Mouse (Mus musculus) right cerebral cortex, postnatal 14 days (tissue): ENCODE measurements around the gene Fam160b1.

Source experiments
- DNase-seq: peaks from one replicate; pipeline ENCODE4 v3.0.0; 2022

Fam160b1 gene

DNA sequence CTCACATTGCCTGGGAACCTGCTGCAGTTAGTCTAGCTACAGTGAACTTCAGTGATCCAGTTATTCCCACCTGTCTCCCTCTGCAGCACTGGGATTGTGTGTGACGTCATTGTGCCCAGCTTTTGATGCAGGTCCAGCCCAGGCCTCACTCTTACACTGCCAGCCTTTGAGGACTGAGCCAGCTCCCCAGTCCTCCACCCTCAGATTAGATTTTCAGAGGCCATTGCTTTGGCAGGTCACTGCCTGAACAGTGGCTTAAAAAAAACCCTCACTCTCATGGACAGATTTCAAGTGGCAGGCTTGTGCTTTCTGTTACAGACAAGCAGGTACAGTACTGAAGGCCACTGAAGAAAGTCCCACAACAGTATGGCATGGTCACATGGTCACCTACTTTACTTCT lies 15.8 kb upstream of the Fam160b1 start:
- no peak for DNase-seq

- no peak for DNase-seq
Measured at GRCm38 (mm10) chr19:57349096-57349495, 11.4 kb upstream of the Fam160b1 start.

- no peak for DNase-seq
Measured at GRCm38 (mm10) chr19:57352337-57352935, 8.0 kb upstream of the Fam160b1 start.

GRCm38 (mm10) chr19:57353228-57353627 lies 7.3 kb upstream of the Fam160b1 start:
- no peak for DNase-seq

- DNase-seq = no peak
Measured at GRCm38 (mm10) chr19:57354050-57354449, 6.4 kb upstream of the Fam160b1 start.

DNA sequence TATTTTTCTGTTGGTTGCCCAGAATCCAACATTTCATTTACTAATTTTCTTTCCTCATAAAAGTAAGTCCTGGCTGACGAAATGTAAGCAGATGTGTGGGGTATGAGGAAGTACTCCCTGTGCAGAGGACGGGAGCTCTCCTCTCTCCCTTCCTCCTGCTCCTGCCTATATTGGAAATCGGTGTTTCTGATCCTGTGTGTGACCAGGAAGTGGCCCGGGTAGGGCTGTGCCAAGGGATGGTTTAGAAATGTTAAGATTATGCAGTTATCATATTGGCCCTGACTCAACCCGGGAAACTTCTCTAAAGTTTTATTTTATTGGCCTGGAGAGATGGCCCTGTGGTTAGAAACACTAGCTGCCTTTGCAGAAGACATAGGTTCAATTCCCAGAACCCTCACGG lies 5.8 kb upstream of the Fam160b1 start:
- no peak for DNase-seq

DNA sequence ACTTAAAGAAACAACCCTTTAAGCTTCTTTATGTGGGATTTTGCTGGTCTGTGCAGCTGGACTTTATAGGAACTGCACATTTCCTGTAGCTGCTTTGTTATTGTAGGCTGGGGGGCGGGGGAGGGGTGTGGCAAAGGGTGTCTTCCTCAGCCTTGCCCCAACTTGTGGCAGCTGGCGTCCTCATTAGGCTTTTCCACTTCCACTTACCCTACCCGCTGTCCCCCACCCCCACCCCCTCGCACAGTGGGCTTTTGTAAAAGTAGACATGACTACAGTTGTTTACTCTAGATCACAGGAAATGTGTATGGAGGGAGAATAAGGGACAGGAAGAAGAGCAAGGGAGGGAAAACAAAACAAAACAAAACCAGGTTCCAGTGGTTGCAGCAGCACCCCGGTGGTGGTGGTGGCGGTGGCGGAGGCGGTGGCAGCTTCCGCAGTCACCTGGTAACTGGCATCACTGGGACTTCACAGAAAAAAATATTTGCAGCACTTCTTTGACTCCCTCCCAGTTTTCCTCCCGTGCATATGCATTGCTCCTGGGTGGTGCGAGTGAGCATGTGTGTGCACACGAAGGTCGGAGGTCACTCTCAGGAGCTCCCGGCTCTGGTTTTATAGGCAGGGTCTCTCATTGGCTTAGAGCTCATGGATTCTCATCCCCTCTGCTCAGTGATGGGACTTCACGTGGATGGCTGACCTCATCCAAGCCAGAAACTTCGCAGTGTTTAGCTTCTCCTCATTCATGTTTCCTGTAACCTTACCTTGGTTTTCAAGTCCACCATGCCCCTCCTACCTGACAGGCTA lies 4.8 kb upstream of the Fam160b1 start:
- no peak for DNase-seq

- no peak for DNase-seq
Measured at GRCm38 (mm10) chr19:57356273-57356672, 4.2 kb upstream of the Fam160b1 start.

DNA sequence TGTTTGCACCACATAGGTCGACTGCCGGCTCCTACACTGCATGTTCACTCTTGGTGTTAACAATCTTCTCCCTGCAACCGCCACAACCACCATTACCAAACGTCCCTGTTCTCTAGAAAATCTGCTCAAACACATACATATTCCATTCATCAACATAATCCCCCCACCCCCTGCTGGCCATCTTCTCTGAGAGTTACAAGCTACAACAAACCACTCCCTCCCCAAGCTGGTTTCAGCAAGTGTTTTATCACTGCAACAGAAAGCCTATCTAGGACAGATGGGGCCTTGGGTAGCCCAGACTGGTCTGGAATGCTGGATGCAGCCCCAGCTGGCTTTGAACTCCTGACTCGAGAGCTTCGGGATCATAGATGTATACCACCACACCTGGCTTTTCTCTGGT lies 3.2 kb upstream of the Fam160b1 start:
- no peak for DNase-seq

DNA sequence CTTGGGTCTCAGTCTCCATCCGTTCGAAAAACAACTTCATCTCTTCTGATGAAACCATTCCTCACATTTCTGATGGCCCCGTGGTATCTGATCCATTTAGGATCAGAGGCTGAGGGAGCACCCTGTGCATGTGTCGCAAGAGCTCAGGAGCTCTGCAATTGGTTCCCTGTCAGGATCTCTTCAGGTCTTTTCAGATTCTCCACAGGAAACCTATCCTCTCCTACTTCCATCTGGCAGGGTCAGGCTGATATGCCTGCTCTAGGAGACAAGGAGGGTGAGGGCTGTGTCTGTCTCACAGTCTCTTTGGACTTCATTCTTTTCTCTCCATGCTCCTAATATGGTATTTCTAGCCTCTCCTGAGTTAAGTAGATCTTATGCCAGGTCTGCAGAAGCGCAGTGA lies 2.7 kb upstream of the Fam160b1 start:
- DNase-seq = no peak

DNA sequence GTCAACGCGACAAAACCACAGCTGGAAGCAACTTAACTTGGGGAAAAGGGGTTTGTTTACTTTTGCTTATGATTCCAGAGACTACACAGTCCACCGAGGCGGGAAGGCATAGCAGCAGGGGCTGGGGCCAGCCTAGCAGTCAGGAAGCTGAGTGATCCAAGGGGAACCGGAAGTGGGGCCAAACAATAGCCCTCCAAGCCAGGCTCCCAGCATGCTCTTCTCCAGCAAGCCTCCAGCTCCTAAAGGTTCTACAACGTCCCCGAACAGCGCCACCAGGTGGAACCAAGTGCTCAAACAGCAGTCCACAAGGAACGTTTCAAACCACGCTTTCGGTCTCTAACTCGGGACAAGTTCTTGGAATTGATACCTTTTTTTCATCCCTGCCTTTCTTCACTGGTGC lies 2.2 kb upstream of the Fam160b1 start:
- DNase-seq = peak; percentile 83

- DNase-seq = no peak
Measured at GRCm38 (mm10) chr19:57358836-57359598, 1.5 kb upstream of the Fam160b1 start.

GRCm38 (mm10) chr19:57359701-57360326 lies 666 bp upstream of the Fam160b1 start:
- DNase-seq = no peak

- DNase-seq = no peak
Measured at GRCm38 (mm10) chr19:57361131-57361938, 855 bp downstream of the Fam160b1 start.

- DNase-seq = no peak
Measured at GRCm38 (mm10) chr19:57361939-57362307, 1.4 kb downstream of the Fam160b1 start.

DNA sequence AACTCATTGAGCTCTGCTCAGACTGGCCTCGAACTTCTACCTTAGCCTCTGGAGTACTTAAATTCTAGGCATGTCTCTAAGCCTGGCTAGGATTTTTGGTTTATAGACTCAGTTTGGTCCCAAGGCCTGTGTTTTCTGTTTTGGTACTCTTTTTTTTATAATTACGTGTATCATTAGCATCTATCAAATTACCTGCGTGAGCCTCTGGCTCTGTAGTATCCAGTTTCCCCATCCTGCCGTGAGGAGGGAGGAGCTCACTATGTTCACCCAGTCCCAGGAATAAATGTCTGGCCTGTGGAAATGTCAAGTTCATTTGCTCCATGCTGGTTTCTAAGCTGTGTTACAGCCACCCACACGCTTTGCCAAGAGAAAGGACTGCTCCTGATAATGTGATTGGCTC lies 2.1 kb downstream of the Fam160b1 start:
- DNase-seq = no peak

- no peak for DNase-seq
Measured at GRCm38 (mm10) chr19:57363076-57363475, 2.6 kb downstream of the Fam160b1 start.

DNA sequence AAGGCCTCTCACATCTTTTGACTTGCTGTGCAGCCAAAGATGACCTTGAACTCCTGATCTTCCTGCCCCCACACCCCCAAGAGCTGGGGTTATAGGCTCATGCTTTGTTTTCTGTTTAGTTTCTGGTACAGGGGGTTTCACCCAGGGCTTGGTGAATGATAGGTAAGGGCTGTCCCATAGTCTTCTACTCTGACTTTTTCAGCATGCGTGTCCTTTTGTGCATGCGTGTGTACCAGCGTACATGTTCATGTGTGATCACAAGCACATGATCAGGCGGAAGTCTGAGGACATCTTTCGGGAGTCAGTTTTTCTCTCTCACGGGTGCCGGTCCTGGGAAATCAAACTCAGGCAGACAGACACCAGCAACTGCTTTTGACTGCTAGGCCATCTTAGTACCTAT lies 3.1 kb downstream of the Fam160b1 start:
- no peak for DNase-seq

DNA sequence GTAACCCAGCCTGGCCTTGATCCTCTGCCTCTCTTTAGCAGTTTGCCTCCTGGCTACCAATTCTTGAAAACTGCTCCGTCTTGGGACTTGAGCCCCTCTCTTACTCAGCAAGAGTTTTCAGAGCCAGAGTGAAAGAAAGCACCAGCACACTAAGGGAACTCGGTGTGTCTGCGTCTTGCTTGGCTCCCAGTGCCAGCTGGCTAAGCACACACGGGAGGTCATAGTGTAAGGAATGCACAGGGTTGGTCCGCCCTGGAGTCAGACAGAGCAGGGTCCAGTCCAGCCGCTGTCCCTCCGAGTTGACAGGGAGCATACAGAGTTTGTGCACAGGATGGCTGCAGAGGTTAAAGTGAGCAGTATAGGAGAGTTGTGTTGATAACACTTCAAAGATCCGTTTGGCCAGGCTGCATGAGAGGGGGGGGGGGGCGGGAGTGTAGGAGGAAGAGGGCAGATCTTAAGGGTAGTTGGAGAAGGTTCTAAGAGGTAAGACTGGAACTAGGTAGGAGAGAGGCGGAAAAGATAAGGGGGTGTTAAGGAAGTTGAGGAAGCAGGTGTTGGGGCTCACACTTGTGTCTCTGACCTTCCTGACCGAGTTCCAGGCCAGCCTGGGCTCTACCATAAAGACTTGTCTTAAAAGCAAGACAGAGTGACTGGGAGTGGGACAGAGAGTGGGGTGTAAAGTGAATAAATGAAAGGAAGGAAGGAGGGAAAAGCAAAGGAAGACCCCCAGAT lies 4.6 kb downstream of the Fam160b1 start:
- no peak for DNase-seq

DNA sequence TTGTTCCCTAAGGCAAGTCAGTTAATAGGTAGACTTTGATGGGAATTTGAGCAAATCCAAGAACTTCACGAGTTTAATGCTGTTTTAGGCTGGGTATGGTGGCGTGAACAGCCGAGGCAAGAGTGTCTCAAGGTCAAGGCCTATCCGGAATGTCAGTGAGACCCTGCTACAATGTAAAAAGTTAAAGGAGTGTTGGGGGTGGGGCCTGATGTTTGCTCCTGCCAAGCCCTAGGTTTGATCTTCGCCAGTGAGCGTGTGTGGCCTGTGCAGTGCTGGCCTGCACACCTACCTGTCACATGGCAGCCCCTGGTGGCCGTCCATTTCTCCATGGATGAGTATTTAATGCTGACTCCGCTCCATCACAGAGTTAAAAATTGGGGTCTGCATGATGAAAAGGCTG lies 5.5 kb downstream of the Fam160b1 start:
- no peak for DNase-seq

DNA sequence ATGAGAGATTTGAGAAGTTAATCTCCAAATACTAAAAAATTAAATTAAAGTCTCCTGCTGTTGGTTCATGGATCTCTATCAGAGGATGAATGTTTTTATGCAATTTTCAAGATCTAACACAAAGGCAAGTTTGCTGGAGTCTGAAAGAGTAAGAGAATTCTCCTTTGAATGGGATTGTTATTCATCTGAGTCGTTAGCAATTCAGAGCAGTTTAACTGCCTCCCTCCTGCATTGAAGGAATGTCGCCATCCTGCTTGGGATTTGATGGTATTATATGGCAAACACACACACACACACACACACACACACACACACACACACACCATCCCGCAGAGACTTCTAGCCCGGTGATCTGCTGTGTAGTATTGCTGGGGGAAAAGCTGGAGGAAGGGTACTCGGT lies 6.1 kb downstream of the Fam160b1 start:
- no peak for DNase-seq

- DNase-seq = no peak
Measured at GRCm38 (mm10) chr19:57367201-57367600, 6.7 kb downstream of the Fam160b1 start.
